Mouse (Mus musculus): ENCODE results near the gene Olfr1102.

Olfr1102 gene

GRCm38 (mm10) chr2:86998098-86998497, at the start of gene Olfr1102:
TSS of gene Olfr1102 (plus strand) at chr2:86998398.
- DNase-seq (ENCODE audit: low read depth, low spot score) = no peak

GRCm38 (mm10) chr2:86960593-86960992, 37.6 kb upstream of the Olfr1102 start, which contains the start of gene Olfr1099:
TSS of gene Olfr1099 (minus strand) at chr2:86960693.
- no peak for DNase-seq (ENCODE audit: low read depth, low spot score)

- no peak for DNase-seq (ENCODE audit: low read depth, low spot score)
Observed at GRCm38 (mm10) chr2:86979854-86980253, 18.3 kb upstream of the Olfr1102 start, which contains the start of gene Olfr1100. TSS of gene Olfr1100 (minus strand) at chr2:86979954.

GRCm38 (mm10) chr2:86991121-86991520, 7.1 kb upstream of the Olfr1102 start, which contains the start of gene Olfr1101:
TSS of gene Olfr1101 (minus strand) at chr2:86991221.
- no peak for DNase-seq (ENCODE audit: low read depth, low spot score)

GRCm38 (mm10) chr2:87026980-87027379, 28.8 kb downstream of the Olfr1102 start, which contains the start of gene Olfr1104:
TSS of gene Olfr1104 (minus strand) at chr2:87027080.
- no peak for DNase-seq (ENCODE audit: low read depth, low spot score)

GRCm38 (mm10) chr2:87036431-87036830, 38.2 kb downstream of the Olfr1102 start, which contains the start of gene Olfr1105:
TSS of gene Olfr1105 (minus strand) at chr2:87036531.
- no peak for DNase-seq (ENCODE audit: low read depth, low spot score)

GRCm38 (mm10) chr2:87052173-87052572, 54.0 kb downstream of the Olfr1102 start, which contains the start of gene Olfr1106:
TSS of gene Olfr1106 (minus strand) at chr2:87052273.
- DNase-seq (ENCODE audit: low read depth, low spot score) = no peak

Data from WW6 (cell line).